Mouse (Mus musculus) thymus, postnatal 14 days (tissue): ENCODE measurements around the gene Spata18.

Experiments used
- DNase-seq: peaks from one replicate; pipeline ENCODE4 v3.0.0; 2021

Spata18 gene

GRCm38 (mm10) chr5:73721682-73722282, 70.6 kb downstream of the Spata18 start:
- DNase-seq, result no peak

- no peak for DNase-seq
Observed at GRCm38 (mm10) chr5:73725981-73726380, 74.8 kb downstream of the Spata18 start.

- no peak for DNase-seq
Observed at GRCm38 (mm10) chr5:73728651-73729050, 77.5 kb downstream of the Spata18 start.
